12 mouse cellular contexts compared by ENCODE assay signal in genomic region chr8:127214338-127214737, GRCm38 (mm10).
A peak's percentile ranks its signal among the peaks of the same experiment; 100 is the strongest.
DNase-seq lines count a peak whose midpoint lies in the region; ATAC-seq and TF ChIP-seq lines count a peak whose summit lies in the region.
"Had no signal": no experiment of that assay in that cellular context is flagged by ENCODE, and none has a peak within 500 bp of the region (broad histone marks: within the 10 kb centered on the region; RNA-seq: fewer than 3 reads in every experiment).

No protein-coding gene starts in this region.

- H3K4me3 ChIP-seq in stomach, embryonic 14.5 days (ENCODE audit: low read depth, low read length), result no peak overlapping the region
- no peak overlapping the region for H3K4me3 ChIP-seq in stomach, postnatal 0 days (ENCODE audit: low read depth, low read length)
- H3K4me3 ChIP-seq in hindbrain, postnatal 0 days (ENCODE audit: low read length), result no peak overlapping the region
- H3K4me3 ChIP-seq: lung, embryonic 15.5 days had no signal

- intact Hi-C loops in left cerebral cortex, postnatal 14 days (cut with DNase I), result no loop called here

- H3K4me2 ChIP-seq in stomach, embryonic 14.5 days (replicated peaks; ENCODE audit: low read depth, low read length), result no peak overlapping the region
- no peak overlapping the region for H3K4me2 ChIP-seq in stomach, postnatal 0 days (replicated peaks; ENCODE audit: low read depth)
- H3K4me2 ChIP-seq in hindbrain, postnatal 0 days (ENCODE audit: low read depth, low read length), result no peak overlapping the region
- H3K4me2 ChIP-seq: lung, embryonic 15.5 days had no signal

- no peak for TF ChIP-seq EP300 in stomach, postnatal 0 days (optimal IDR thresholded peaks at IDR 0.05)

- no peak for TF ChIP-seq CTCF in stomach, postnatal 0 days (IDR thresholded peaks at IDR 0.05; ENCODE audit: low read depth)
- TF ChIP-seq CTCF in hindbrain, postnatal 0 days (IDR thresholded peaks at IDR 0.05; ENCODE audit: low read depth), result no peak

- H3K36me3 ChIP-seq in stomach, embryonic 14.5 days (ENCODE audit: control insufficient read depth, insufficient read depth, low read length), result no peaks in the 10 kb centered on the region
- no peaks in the 10 kb centered on the region for H3K36me3 ChIP-seq in stomach, postnatal 0 days (ENCODE audit: control insufficient read depth, insufficient read depth, low read length)
- H3K36me3 ChIP-seq in hindbrain, postnatal 0 days (ENCODE audit: insufficient read depth, low read length), result no peaks in the 10 kb centered on the region
- H3K36me3 ChIP-seq: G1E; lung, embryonic 15.5 days had no signal

- H3K9me3 ChIP-seq in stomach, embryonic 14.5 days (ENCODE audit: control insufficient read depth, low read depth, low read length), result no peaks in the 10 kb centered on the region
- H3K9me3 ChIP-seq in stomach, postnatal 0 days (ENCODE audit: control insufficient read depth, low read length), result no peaks in the 10 kb centered on the region
- H3K9me3 ChIP-seq in hindbrain, postnatal 0 days (ENCODE audit: low read length), result no peaks in the 10 kb centered on the region
- H3K9me3 ChIP-seq: lung, embryonic 15.5 days had no signal

- no peaks in the 10 kb centered on the region for H3K27me3 ChIP-seq in stomach, embryonic 14.5 days (ENCODE audit: control insufficient read depth, insufficient read depth, low read length)
- H3K27me3 ChIP-seq in stomach, postnatal 0 days (ENCODE audit: control insufficient read depth, insufficient read depth, low read length), result no peaks in the 10 kb centered on the region
- H3K27me3 ChIP-seq in hindbrain, postnatal 0 days (ENCODE audit: insufficient read depth, low read length), result no peaks in the 10 kb centered on the region
- H3K27me3 ChIP-seq: lung, embryonic 15.5 days had no signal

- peaks cover 16% of the 10 kb centered on the region; the same call in 1 of the 2 replicates for H3K4me1 ChIP-seq in stomach, embryonic 14.5 days (ENCODE audit: control insufficient read depth, insufficient read depth, low read length)
- H3K4me1 ChIP-seq in stomach, postnatal 0 days (replicated peaks; ENCODE audit: control insufficient read depth, insufficient read depth), result peaks cover 11% of the 10 kb centered on the region
- H3K4me1 ChIP-seq in hindbrain, postnatal 0 days (ENCODE audit: insufficient read depth, low read length), result peaks cover 7% of the 10 kb centered on the region; the same call in 1 of the 2 replicates
- H3K4me1 ChIP-seq: lung, embryonic 15.5 days had no signal

- 71% methylated on average over 8 of the region's 8 CpGs for WGBS in stomach, embryonic 14.5 days
- 47% methylated on average over 8 of the region's 8 CpGs for WGBS in stomach, postnatal 0 days
- WGBS in hindbrain, postnatal 0 days, result 50% methylated on average over 8 of the region's 8 CpGs

- H3K9ac ChIP-seq in stomach, embryonic 14.5 days (replicated peaks; ENCODE audit: low read depth, low read length), result no peak overlapping the region
- H3K9ac ChIP-seq in stomach, postnatal 0 days (ENCODE audit: low read length), result no peak overlapping the region
- H3K9ac ChIP-seq in hindbrain, postnatal 0 days (replicated peaks; ENCODE audit: low read length), result no peak overlapping the region
- H3K9ac ChIP-seq: lung, embryonic 15.5 days had no signal

- peak; percentile 88 for DNase-seq in heart, adult 11 months
- no peak for DNase-seq in heart, adult 8-10 months (ENCODE audit: low spot score)
- DNase-seq in stomach, postnatal 0 days (ENCODE audit: low spot score), result no peak
- no peak for DNase-seq in hindbrain, postnatal 0 days (ENCODE audit: low spot score)
- peak; percentile 36 for DNase-seq in skeletal muscle tissue, adult 2 months (ENCODE audit: low read depth, low spot score)
- no peak for DNase-seq in cerebellum, adult 9-11 months
- DNase-seq in left cerebral cortex, postnatal 14 days (ENCODE audit: low spot score in 2 of 2), result no peak
- DNase-seq: cerebellum, postnatal 10 days had no signal

- H3K27ac ChIP-seq in stomach, embryonic 14.5 days (ENCODE audit: low read length), result 0 out of 2 replicates have a peak overlapping the region, but pooled peaks have one; percentile 15
- H3K27ac ChIP-seq in stomach, postnatal 0 days (replicated peaks), result no peak overlapping the region
- H3K27ac ChIP-seq in hindbrain, postnatal 0 days, result peak overlapping the region; percentile 20; the same call in 1 of the 2 replicates
- H3K27ac ChIP-seq: lung, embryonic 15.5 days had no signal

- no peak for ATAC-seq in stomach, embryonic 14.5 days (ENCODE audit: insufficient number of reproducible peaks, insufficient read depth, low FRiP score, low read depth)
- no peak for ATAC-seq in stomach, postnatal 0 days (ENCODE audit: low FRiP score, low TSS enrichment)
- no peak for ATAC-seq in hindbrain, postnatal 0 days
- ATAC-seq: intestine, postnatal 0 days had no signal

Comparison
In these comparisons a context has a peak if more than half of its experiments do, and no peak if none do; other contexts are left out.
1. DNase-seq: peak in heart, adult 11 months (single experiment) and skeletal muscle tissue, adult 2 months (single experiment); none in heart, adult 8-10 months (single experiment), stomach, postnatal 0 days (single experiment), hindbrain, postnatal 0 days (single experiment), cerebellum, adult 9-11 months (single experiment) and left cerebral cortex, postnatal 14 days (0 of 2).